Mouse (Mus musculus): ENCODE data around the gene Dnajc11. TPM values are rescaled to one million over a fixed set of nuclear protein-coding genes. Genes with fewer than 3 reads are reported as not detected.

The Dnajc11 gene
- polyA plus RNA-seq, 1 experiment from 2014 or later = 94.4 TPM

DNA sequence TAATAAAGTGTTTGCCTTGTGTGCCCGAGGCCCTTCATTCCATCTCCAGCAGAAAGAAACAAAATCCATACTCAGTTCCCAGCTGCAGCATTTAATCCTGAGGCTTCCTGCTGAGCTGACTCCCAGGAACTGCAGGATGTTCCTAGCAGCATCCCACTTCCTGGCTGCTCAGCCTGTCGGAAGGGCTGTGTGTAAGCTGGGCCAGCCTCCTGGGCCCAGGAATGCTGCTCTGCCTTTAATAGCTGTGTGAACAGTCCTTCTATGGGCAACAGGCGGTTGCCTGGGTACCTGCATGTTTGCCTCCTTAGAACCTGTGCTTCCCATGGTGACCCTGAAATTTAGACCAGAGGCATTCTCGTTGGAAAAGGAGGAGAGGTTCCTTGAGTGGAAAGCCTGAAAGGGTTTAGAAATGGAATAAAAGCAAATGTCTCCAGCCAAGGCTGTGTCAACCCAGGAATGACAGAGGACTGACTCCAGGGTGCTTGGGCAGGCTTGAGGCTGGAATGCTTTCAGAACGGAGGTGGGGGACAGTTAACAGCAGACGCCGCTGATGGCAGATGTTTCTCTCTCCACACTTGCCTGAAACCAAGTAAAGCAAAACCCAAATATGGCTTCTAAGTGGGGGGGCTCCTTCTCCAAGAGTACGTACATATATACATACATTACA, 74.1 kb downstream of the Dnajc11 start:
- peaks cover 28% of the 10 kb centered on the region for H3K4me1 ChIP-seq (replicated peaks; ENCODE audit: control insufficient read depth, insufficient read depth, low read length)
- peaks cover 21% of the 10 kb centered on the region for H3K27me3 ChIP-seq (ENCODE audit: control insufficient read depth, insufficient read depth, low read length)
- no peak overlapping the region; the same call in none of the 2 replicates for H3K9ac ChIP-seq (ENCODE audit: low read length)
- ATAC-seq (replicated peaks; ENCODE audit: low FRiP score) (no peak), DNase-seq (ENCODE audit: low spot score) (no peak)
- peak overlapping the region; percentile 67; the same call in 1 of the 2 replicates for H3K4me3 ChIP-seq (ENCODE audit: low read depth, low read length)
- peak overlapping the region; percentile 100 for H3K4me2 ChIP-seq (ENCODE audit: low read depth, low read length, severe bottlenecking)
- H3K27ac ChIP-seq (ENCODE audit: low read depth, low read length) = no peak overlapping the region
- no peaks in the 10 kb centered on the region for H3K36me3 ChIP-seq (ENCODE audit: control insufficient read depth, insufficient read depth, low read length)
- H3K9me3 ChIP-seq (ENCODE audit: control insufficient read depth, low read length) = no peaks in the 10 kb centered on the region
- WGBS = 5% methylated on average over 8 of the region's 8 CpGs

DNA sequence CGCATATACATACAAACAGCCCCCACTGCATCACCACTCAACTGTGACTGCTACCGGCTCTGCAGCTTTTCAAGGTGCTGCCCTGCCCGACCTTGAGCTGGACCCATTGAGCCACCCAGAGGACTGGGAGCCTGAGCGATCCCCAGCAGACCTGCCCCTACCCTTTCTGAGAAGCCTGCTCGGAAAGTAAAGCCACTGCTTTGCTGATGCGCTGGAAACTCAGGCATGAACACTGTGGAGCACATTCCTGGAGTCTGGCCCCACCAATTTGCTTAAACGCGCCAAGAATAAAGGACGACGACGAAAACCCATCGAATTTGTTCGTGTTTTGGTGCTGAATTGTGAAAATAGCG, 74.6 kb downstream of the Dnajc11 start:
- Histone ChIP-seq H3K27ac (ENCODE audit: low read depth, low read length) (no peak overlapping the region), H3K4me2 (ENCODE audit: low read depth, low read length, severe bottlenecking) (peak overlapping the region; percentile 100), H3K36me3 (ENCODE audit: control insufficient read depth, insufficient read depth, low read length) (no peaks in the 10 kb centered on the region), H3K9me3 (ENCODE audit: control insufficient read depth, low read length) (no peaks in the 10 kb centered on the region), H3K9ac (ENCODE audit: low read length) (no peak overlapping the region; the same call in 1 of the 2 replicates), H3K4me1 (replicated peaks; ENCODE audit: control insufficient read depth, insufficient read depth, low read length) (peaks cover 28% of the 10 kb centered on the region), H3K27me3 (ENCODE audit: control insufficient read depth, insufficient read depth, low read length) (peaks cover 21% of the 10 kb centered on the region), H3K4me3 (ENCODE audit: low read depth, low read length) (peak overlapping the region; percentile 67)
- ATAC-seq (replicated peaks; ENCODE audit: low FRiP score) = no peak
- DNase-seq (ENCODE audit: low spot score) = no peak
- under 1% methylated on average over 14 of the region's 14 CpGs for WGBS

DNA sequence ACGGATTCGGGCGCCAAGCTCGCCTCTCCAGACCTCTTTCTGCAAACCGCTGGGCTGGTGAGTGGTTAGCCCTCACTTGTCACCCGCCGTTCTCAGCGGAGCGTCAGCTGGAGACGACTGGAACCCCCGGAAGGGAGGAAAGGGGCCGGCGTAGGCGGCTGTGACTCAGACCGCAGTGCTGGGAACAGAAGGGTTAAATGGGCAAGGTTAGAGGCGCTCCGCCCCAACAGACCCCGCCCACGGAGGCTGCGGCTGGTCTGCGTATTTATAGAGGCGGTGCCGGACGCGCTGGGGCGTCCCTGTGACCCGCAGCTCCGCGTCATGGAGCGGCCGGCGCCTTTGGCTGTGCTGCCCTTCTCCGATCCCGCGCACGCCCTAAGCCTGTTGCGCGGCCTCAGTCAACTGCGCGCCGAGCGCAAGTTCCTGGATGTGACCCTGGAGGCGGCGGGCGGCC, 75.2 kb downstream of the Dnajc11 start, which contains the start of gene Klhl21:
Gene Klhl21 (plus strand): TSS at position 182 of the 454 bp plus-strand sequence.
- Histone ChIP-seq H3K27ac (ENCODE audit: low read depth, low read length) (no peak within 1 kb of the TSS), H3K4me3 (ENCODE audit: low read depth, low read length) (peak within 1 kb of the TSS; percentile 67), H3K27me3 (ENCODE audit: control insufficient read depth, insufficient read depth, low read length) (peaks cover 21% of the 10 kb centered on the region), H3K9ac (ENCODE audit: low read length) (peak within 1 kb of the TSS; percentile 60), H3K36me3 (ENCODE audit: control insufficient read depth, insufficient read depth, low read length) (no peaks in the 10 kb centered on the region), H3K4me2 (ENCODE audit: low read depth, low read length, severe bottlenecking) (peak within 1 kb of the TSS; percentile 100), H3K9me3 (ENCODE audit: control insufficient read depth, low read length) (no peaks in the 10 kb centered on the region), H3K4me1 (replicated peaks; ENCODE audit: control insufficient read depth, insufficient read depth, low read length) (peaks cover 28% of the 10 kb centered on the region)
- peak; percentile 95 for DNase-seq (ENCODE audit: low spot score)
- WGBS = under 1% methylated on average over 43 of the region's 45 CpGs
- ATAC-seq (replicated peaks; ENCODE audit: low FRiP score) = peak; percentile 88

DNA sequence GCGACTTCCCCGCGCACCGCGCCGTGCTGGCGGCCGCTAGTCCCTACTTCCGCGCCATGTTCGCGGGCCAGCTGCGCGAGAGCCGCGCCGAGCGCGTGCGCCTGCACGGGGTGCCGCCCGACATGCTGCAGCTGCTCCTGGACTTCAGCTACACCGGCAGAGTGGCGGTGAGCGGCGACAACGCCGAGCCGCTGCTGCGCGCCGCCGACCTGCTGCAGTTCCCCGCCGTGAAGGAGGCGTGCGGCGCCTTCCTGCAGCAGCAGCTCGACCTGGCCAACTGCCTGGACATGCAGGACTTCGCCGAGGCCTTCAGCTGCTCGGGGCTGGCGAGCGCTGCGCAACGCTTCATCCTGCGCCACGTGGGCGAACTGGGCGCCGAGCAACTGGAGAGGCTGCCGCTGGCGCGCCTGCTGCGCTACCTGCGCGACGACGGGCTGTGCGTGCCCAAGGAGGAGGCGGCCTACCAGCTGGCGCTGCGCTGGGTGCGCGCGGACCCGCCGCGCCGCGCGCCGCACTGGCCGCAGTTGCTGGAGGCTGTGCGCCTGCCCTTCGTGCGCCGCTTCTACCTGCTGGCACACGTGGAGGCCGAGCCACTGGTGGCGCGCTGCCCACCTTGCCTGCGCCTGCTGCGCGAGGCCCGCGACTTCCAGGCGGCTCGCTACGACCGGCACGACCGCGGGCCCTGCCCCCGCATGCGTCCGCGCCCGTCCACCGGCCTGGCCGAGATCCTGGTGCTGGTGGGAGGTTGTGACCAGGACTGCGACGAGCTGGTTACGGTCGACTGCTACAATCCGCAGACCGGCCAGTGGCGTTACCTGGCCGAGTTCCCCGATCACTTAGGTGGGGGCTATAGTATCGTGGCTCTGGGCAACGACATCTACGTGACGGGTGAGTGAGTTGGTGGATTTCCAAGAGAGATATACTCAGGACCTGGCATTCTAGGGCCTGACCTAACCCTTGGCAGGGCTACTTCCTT, 75.9 kb downstream of the Dnajc11 start:
- ATAC-seq (replicated peaks; ENCODE audit: low FRiP score) (peak; percentile 75), DNase-seq (ENCODE audit: low spot score) (no peak)
- Histone ChIP-seq H3K27ac (ENCODE audit: low read depth, low read length) (no peak overlapping the region), H3K4me1 (replicated peaks; ENCODE audit: control insufficient read depth, insufficient read depth, low read length) (peaks cover 28% of the 10 kb centered on the region), H3K9ac (ENCODE audit: low read length) (peak overlapping the region; percentile 60), H3K36me3 (ENCODE audit: control insufficient read depth, insufficient read depth, low read length) (no peaks in the 10 kb centered on the region; the same call in 1 of the 2 replicates), H3K4me3 (ENCODE audit: low read depth, low read length) (peak overlapping the region; percentile 67), H3K9me3 (ENCODE audit: control insufficient read depth, low read length) (no peaks in the 10 kb centered on the region), H3K4me2 (ENCODE audit: low read depth, low read length, severe bottlenecking) (peak overlapping the region; percentile 100), H3K27me3 (ENCODE audit: control insufficient read depth, insufficient read depth, low read length) (peaks cover 21% of the 10 kb centered on the region)
- WGBS = under 1% methylated on average over 109 of the region's 115 CpGs

DNA sequence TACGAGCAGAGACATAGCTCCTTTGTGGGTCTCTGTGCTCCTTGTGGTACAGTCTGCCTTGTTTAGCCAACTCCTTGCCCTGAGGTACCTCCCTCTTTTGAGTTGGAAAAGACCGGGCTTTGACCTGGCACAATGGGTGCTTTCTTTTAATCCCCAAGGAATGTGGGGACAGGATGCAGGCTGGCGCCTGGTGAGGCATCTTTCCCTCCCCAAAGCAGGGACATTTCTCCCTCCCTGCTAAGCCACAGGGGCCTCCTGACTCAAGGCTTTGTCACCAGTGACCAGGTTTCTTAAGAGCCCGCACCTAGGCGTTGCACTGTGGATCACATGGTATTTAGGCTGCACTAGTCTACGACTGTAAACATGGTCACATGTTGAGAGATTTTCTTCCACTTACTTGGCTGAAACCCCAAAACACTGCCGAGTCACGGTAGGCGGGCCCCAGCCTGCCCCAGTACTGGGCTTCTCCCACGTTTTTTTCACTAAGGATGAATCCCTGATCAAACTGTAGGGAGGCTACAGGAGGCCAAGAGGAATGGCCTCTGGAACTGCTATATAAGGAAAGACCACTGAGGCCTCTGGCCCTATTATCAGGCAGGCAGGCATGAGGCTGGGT, 76.7 kb downstream of the Dnajc11 start:
- Histone ChIP-seq H3K27me3 (ENCODE audit: control insufficient read depth, insufficient read depth, low read length) (peaks cover 21% of the 10 kb centered on the region), H3K4me1 (replicated peaks; ENCODE audit: control insufficient read depth, insufficient read depth, low read length) (peaks cover 28% of the 10 kb centered on the region), H3K27ac (ENCODE audit: low read depth, low read length) (no peak overlapping the region), H3K9ac (ENCODE audit: low read length) (peak overlapping the region; percentile 60), H3K36me3 (ENCODE audit: control insufficient read depth, insufficient read depth, low read length) (no peaks in the 10 kb centered on the region; the same call in 1 of the 2 replicates), H3K4me3 (ENCODE audit: low read depth, low read length) (peak overlapping the region; percentile 67), H3K4me2 (ENCODE audit: low read depth, low read length, severe bottlenecking) (peak overlapping the region; percentile 100), H3K9me3 (ENCODE audit: control insufficient read depth, low read length) (no peaks in the 10 kb centered on the region)
- ATAC-seq (replicated peaks; ENCODE audit: low FRiP score) (0 out of 2 replicates have a peak, but pooled peaks have one; percentile 7), DNase-seq (ENCODE audit: low spot score) (peak; percentile 63)
- under 1% methylated on average over 10 of the region's 10 CpGs for WGBS

DNA sequence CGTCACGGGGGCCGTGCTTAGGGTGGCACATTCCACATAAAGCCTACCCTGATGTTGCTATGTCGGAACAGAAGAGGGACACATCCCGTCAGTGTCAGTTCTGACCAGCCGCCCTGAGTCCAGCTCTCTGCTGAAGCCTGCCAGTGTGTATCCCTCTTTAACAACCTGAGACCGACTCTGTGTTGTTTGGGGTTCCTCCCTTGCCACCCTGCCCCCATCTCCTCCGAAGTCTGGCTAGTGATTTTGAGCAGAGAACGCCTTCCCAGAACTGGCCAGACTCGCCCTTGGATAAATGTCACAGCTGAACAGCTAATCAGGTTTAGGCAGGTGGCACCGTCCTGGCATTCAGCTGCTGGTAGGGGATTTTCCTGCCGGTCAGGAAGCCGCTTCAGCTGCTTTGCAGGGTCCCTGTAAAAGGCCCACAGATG, 77.2 kb downstream of the Dnajc11 start:
- Histone ChIP-seq H3K27me3 (ENCODE audit: control insufficient read depth, insufficient read depth, low read length) (peaks cover 21% of the 10 kb centered on the region), H3K4me1 (replicated peaks; ENCODE audit: control insufficient read depth, insufficient read depth, low read length) (peaks cover 28% of the 10 kb centered on the region), H3K27ac (ENCODE audit: low read depth, low read length) (no peak overlapping the region), H3K4me2 (ENCODE audit: low read depth, low read length, severe bottlenecking) (peak overlapping the region; percentile 100), H3K9ac (ENCODE audit: low read length) (peak overlapping the region; percentile 60), H3K36me3 (ENCODE audit: control insufficient read depth, insufficient read depth, low read length) (no peaks in the 10 kb centered on the region; the same call in 1 of the 2 replicates), H3K9me3 (ENCODE audit: control insufficient read depth, low read length) (no peaks in the 10 kb centered on the region), H3K4me3 (ENCODE audit: low read depth, low read length) (peak overlapping the region; percentile 67)
- no peak for DNase-seq (ENCODE audit: low spot score)
- 4% methylated on average over 13 of the region's 13 CpGs for WGBS
- no peak for ATAC-seq (replicated peaks; ENCODE audit: low FRiP score)

DNA sequence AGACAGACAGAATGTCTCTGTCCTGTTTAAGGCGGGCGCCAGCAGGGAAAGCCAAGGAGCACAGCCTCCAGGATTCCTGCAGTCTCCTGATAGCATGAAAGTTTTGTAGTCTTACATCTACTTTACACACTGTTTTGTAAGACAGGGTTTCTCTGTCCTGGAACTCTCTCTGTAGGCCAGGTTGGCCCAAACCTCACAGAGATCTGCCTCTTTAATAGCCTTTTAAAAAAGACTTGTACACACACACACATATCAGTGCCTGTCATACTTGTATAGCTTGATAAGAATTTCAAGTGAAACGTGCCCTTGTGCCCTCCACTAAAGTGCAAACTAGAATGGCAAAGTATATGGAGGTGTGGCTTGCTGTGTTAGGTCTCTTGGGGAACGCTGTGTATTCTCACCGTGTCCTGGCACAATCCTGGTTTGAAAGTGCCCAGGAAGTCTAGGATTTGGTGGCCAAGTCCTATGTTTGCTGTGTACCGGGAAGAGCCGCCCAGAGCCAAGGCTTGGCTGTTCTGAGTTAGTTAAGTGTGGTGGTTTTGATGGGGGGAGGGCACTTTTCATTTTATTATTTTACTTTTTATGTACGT, 77.8 kb downstream of the Dnajc11 start:
- Histone ChIP-seq H3K27me3 (ENCODE audit: control insufficient read depth, insufficient read depth, low read length) (peaks cover 21% of the 10 kb centered on the region), H3K4me3 (ENCODE audit: low read depth, low read length) (peak overlapping the region; percentile 67; the same call in 1 of the 2 replicates), H3K9me3 (ENCODE audit: control insufficient read depth, low read length) (no peaks in the 10 kb centered on the region), H3K36me3 (ENCODE audit: control insufficient read depth, insufficient read depth, low read length) (no peaks in the 10 kb centered on the region; the same call in 1 of the 2 replicates), H3K4me2 (ENCODE audit: low read depth, low read length, severe bottlenecking) (peak overlapping the region; percentile 100; the same call in 1 of the 2 replicates), H3K27ac (ENCODE audit: low read depth, low read length) (no peak overlapping the region), H3K9ac (ENCODE audit: low read length) (no peak overlapping the region; the same call in 1 of the 2 replicates), H3K4me1 (replicated peaks; ENCODE audit: control insufficient read depth, insufficient read depth, low read length) (peaks cover 28% of the 10 kb centered on the region)
- no peak for ATAC-seq (replicated peaks; ENCODE audit: low FRiP score)
- 77% methylated on average over 8 of the region's 8 CpGs for WGBS
- DNase-seq (ENCODE audit: low spot score) = no peak

DNA sequence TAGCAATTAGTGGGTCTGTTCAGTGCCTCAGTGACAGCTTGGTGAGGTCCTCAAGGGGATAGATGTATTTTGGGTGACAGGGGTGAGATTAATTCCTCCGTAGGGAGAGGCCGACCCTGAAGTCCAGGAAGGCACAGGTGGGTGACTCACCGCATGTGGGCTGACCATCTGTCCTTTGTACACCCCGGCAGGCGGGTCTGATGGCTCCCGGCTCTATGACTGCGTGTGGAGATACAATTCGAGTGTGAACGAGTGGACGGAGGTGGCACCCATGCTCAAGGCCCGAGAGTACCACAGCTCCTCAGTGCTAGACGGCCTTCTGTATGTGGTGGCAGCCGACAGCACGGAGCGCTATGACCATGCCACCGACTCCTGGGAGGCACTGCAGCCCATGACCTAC, 78.6 kb downstream of the Dnajc11 start:
- Histone ChIP-seq H3K4me1 (replicated peaks; ENCODE audit: control insufficient read depth, insufficient read depth, low read length) (peaks cover 28% of the 10 kb centered on the region), H3K27ac (ENCODE audit: low read depth, low read length) (no peak overlapping the region), H3K9ac (ENCODE audit: low read length) (no peak overlapping the region), H3K27me3 (ENCODE audit: control insufficient read depth, insufficient read depth, low read length) (peaks cover 16% of the 10 kb centered on the region), H3K4me3 (ENCODE audit: low read depth, low read length) (no peak overlapping the region), H3K4me2 (ENCODE audit: low read depth, low read length, severe bottlenecking) (no peak overlapping the region), H3K36me3 (ENCODE audit: control insufficient read depth, insufficient read depth, low read length) (no peaks in the 10 kb centered on the region; the same call in 1 of the 2 replicates), H3K9me3 (ENCODE audit: control insufficient read depth, low read length) (no peaks in the 10 kb centered on the region)
- ATAC-seq (replicated peaks; ENCODE audit: low FRiP score) (no peak), DNase-seq (ENCODE audit: low spot score) (no peak)
- WGBS = 93% methylated on average over 16 of the region's 16 CpGs
